Mouse (Mus musculus): Measurements from ENCODE around the gene Gm17387.

The Gm17387 gene

GRCm38 (mm10) chr7:141077841-141078240 is 48.9 kb downstream of the Gm17387 start, which contains the start of gene Pkp3:
Pkp3 (plus strand) TSS chr7:141078218.
- DNase-seq (ENCODE audit: low spot score) = no peak

GRCm38 (mm10) chr7:141078876-141079275 is 49.9 kb downstream of the Gm17387 start:
- DNase-seq (ENCODE audit: low spot score) = no peak

All from testis, postnatal 10 days (tissue).